Mouse (Mus musculus) cortical plate, adult 2 months (tissue): ENCODE measurements around the gene Stk39.

ENCODE experiments used
- CTCF ChIP-seq: fragments of 200-500 bp; IDR thresholded peaks from 2 replicates; pipeline ENCODE4 v1.5.1; 2011; ENCODE audit warnings: mild to moderate bottlenecking, control low read depth, low read length; ENCODE audit not compliant: insufficient read depth; ENCODE audit errors: extremely low read depth
- POLR2A ChIP-seq: fragments of 200-500 bp; IDR thresholded peaks from 2 replicates; pipeline ENCODE4 v1.6.1; 2011; ENCODE audit warnings: mild to moderate bottlenecking, low read length, control low read depth; ENCODE audit not compliant: insufficient read depth; ENCODE audit errors: extremely low read depth

DNA sequence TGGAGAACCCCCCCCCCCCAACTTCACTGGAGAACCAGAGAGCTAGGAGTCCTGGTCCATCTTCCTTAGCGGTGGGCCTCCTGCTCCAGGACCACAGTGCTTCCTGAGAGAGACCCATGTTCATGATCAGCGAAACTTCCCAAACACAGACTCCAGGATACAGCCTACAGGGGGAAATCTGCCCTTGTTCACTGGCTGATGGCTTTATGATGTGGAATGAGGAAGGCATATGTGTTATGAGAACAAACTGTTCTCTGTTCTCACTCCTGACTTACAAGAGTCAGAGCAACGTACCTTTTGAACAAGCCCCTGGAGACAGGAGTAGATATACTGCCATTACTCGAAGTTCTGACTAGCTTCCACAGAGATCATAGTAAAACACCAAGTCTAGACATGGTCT is 42.6 kb downstream of the Stk39 start:
- TF ChIP-seq CTCF (no peak), POLR2A (no peak)
